Comparison of ENCODE assay signal across 9 mouse cellular contexts in genomic region chr14:27171175-27171830, GRCm38 (mm10). TPM values are rescaled to one million over a fixed set of nuclear protein-coding genes. Genes with fewer than 3 reads are reported as not detected.
A peak's percentile ranks its signal among the peaks of the same experiment; 100 is the strongest.
DNase-seq lines count a peak whose midpoint lies in the region; ATAC-seq and TF ChIP-seq lines count a peak whose summit lies in the region.
"Had no signal": no experiment of that assay in that cellular context is flagged by ENCODE, and none has a peak within 500 bp of the region (broad histone marks: within the 10 kb centered on the region; RNA-seq: fewer than 3 reads in every experiment).

No protein-coding gene starts in this region.

- no peak overlapping the region for H3K4me2 ChIP-seq in lung, postnatal 0 days (replicated peaks; ENCODE audit: low read depth, low read length)
- no peak overlapping the region for H3K4me2 ChIP-seq in intestine, embryonic 15.5 days (replicated peaks)
- H3K4me2 ChIP-seq in stomach, postnatal 0 days (replicated peaks; ENCODE audit: low read depth) = no peak overlapping the region

- H3K4me1 ChIP-seq in lung, postnatal 0 days (ENCODE audit: insufficient read depth, low read depth, low read length) = peaks cover 6% of the 10 kb centered on the region; the same call in 1 of the 2 replicates
- peaks cover 16% of the 10 kb centered on the region for H3K4me1 ChIP-seq in intestine, embryonic 15.5 days (replicated peaks)
- H3K4me1 ChIP-seq in stomach, postnatal 0 days (replicated peaks; ENCODE audit: control insufficient read depth, insufficient read depth) = peaks cover 3% of the 10 kb centered on the region; the same call in 1 of the 2 replicates

- no peak for TF ChIP-seq CTCF in lung, postnatal 0 days (IDR thresholded peaks at IDR 0.05)
- no peak for TF ChIP-seq CTCF in stomach, postnatal 0 days (IDR thresholded peaks at IDR 0.05; ENCODE audit: low read depth)

- DNase-seq in lung, postnatal 0 days (ENCODE audit: low spot score) = peak; percentile 59
- DNase-seq in lung, postnatal 14 days = no peak
- peak; percentile 77 to 85 for DNase-seq in heart, adult 18-20 months
- DNase-seq in stomach, postnatal 0 days (ENCODE audit: low spot score) = no peak
- DNase-seq in frontal cortex, adult 2 months (ENCODE audit: extremely low spot score in 1 of 2, low spot score in 1 of 2) = no peak
- DNase-seq: adrenal gland, adult 8-10 months; cerebellum, adult 9-11 months had no signal

- H3K9me3 ChIP-seq in lung, postnatal 0 days (ENCODE audit: low read length) = no peaks in the 10 kb centered on the region
- H3K9me3 ChIP-seq in intestine, embryonic 15.5 days = no peaks in the 10 kb centered on the region
- H3K9me3 ChIP-seq in stomach, postnatal 0 days (ENCODE audit: control insufficient read depth, low read length) = no peaks in the 10 kb centered on the region

- peak; percentile 53 for ATAC-seq in lung, postnatal 0 days
- ATAC-seq in intestine, embryonic 15.5 days = peak; percentile 46
- ATAC-seq in stomach, postnatal 0 days (ENCODE audit: low FRiP score, low TSS enrichment) = peak; percentile 53; the same call in 1 of the 2 replicates
- ATAC-seq in megakaryocyte, adult 5-6 weeks (ENCODE audit: poor library complexity, severe bottlenecking) = no peak

- TF ChIP-seq EP300 in lung, postnatal 0 days (IDR thresholded peaks at IDR 0.05) = peak; percentile 44; the same call in 1 of the 2 replicates
- TF ChIP-seq EP300 in stomach, postnatal 0 days (optimal IDR thresholded peaks at IDR 0.05) = no peak

- WGBS in lung, postnatal 0 days = 46% methylated on average over 14 of the region's 14 CpGs
- WGBS in intestine, embryonic 15.5 days = 39% methylated on average over 14 of the region's 14 CpGs
- 41% methylated on average over 14 of the region's 14 CpGs for WGBS in stomach, postnatal 0 days

- no peaks in the 10 kb centered on the region for H3K36me3 ChIP-seq in lung, postnatal 0 days (ENCODE audit: insufficient read depth, low read length)
- no peaks in the 10 kb centered on the region for H3K36me3 ChIP-seq in intestine, embryonic 15.5 days
- no peaks in the 10 kb centered on the region for H3K36me3 ChIP-seq in stomach, postnatal 0 days (ENCODE audit: control insufficient read depth, insufficient read depth, low read length)

- H3K9ac ChIP-seq in lung, postnatal 0 days (replicated peaks; ENCODE audit: low read depth) = no peak overlapping the region
- H3K9ac ChIP-seq in intestine, embryonic 15.5 days = no peak overlapping the region
- no peak overlapping the region for H3K9ac ChIP-seq in stomach, postnatal 0 days (ENCODE audit: low read length)

- no peaks in the 10 kb centered on the region for H3K27me3 ChIP-seq in lung, postnatal 0 days (replicated peaks; ENCODE audit: insufficient read depth, low read length)
- H3K27me3 ChIP-seq in intestine, embryonic 15.5 days (replicated peaks) = no peaks in the 10 kb centered on the region
- H3K27me3 ChIP-seq in stomach, postnatal 0 days (ENCODE audit: control insufficient read depth, insufficient read depth, low read length) = no peaks in the 10 kb centered on the region

- peak overlapping the region; percentile 66 for H3K27ac ChIP-seq in lung, postnatal 0 days (ENCODE audit: low read length)
- H3K27ac ChIP-seq in intestine, embryonic 15.5 days = peak overlapping the region; percentile 24; the same call in 1 of the 2 replicates
- peak overlapping the region; percentile 14 for H3K27ac ChIP-seq in stomach, postnatal 0 days (replicated peaks)

- no peak overlapping the region for H3K4me3 ChIP-seq in lung, postnatal 0 days (ENCODE audit: low read depth, low read length)
- no peak overlapping the region for H3K4me3 ChIP-seq in intestine, embryonic 15.5 days (replicated peaks)
- no peak overlapping the region for H3K4me3 ChIP-seq in stomach, postnatal 0 days (ENCODE audit: low read depth, low read length)

RNA-seq across cellular contexts. Expression of gene Arhgef3, which starts 56.6 kb away (rescaled TPM):
- polyA plus RNA-seq in lung, postnatal 0 days (2015; fragmentation: Nextera tagmentation; extraction: Ambion mirVana) = 37.3 and 44.8 TPM in 2 replicates
- 10 to 100 TPM; 24.5 to 26.1 TPM for total RNA-seq in heart, adult 18-20 months (2021)
- 12.7 and 13.9 TPM in 2 replicates for polyA plus RNA-seq in intestine, embryonic 15.5 days (2015; fragmentation: Nextera tagmentation; extraction: Ambion mirVana)
- 13.1 and 14.1 TPM in 2 replicates for polyA plus RNA-seq in stomach, postnatal 0 days (2015; fragmentation: Nextera tagmentation; extraction: Ambion mirVana)
- polyA plus RNA-seq in frontal cortex, adult 2 months (2012; rRNA removed) = 38.6 and 40.2 TPM in 2 replicates
- 40.5 and 46.9 TPM in 2 replicates for total RNA-seq in megakaryocyte, adult 5-6 weeks (2015)
- total RNA-seq in megakaryocyte, adult 5-6 weeks (2017) = 58.8 and 60.6 TPM in 2 replicates

Comparison
In these comparisons a context has a peak if more than half of its experiments do, and no peak if none do; other contexts are left out.
1. DNase-seq: peak in lung, postnatal 0 days (single experiment) and heart, adult 18-20 months (2 of 2); none in lung, postnatal 14 days (single experiment), stomach, postnatal 0 days (single experiment) and frontal cortex, adult 2 months (0 of 2).
2. H3K27ac ChIP-seq: peak in every context shown above with its lines; median percentile 66 in lung, postnatal 0 days; 24 in intestine, embryonic 15.5 days; 14 in stomach, postnatal 0 days.